Mouse (Mus musculus) lung, embryonic 16.5 days (tissue): ENCODE measurements around the gene Tepp. TPM values are rescaled to one million over a fixed set of nuclear protein-coding genes. Genes with fewer than 3 reads are reported as not detected.

ENCODE experiments used
- ATAC-seq: fragments of 200-750 bp; cut with Nextera tagmentation; 2 replicates; pipeline ENCODE4 v1.8.0; 2017; ENCODE audit warnings: low read depth, mild to moderate bottlenecking, moderate library complexity
- H3K27ac ChIP-seq: fragments of 300-500 bp; sonication (generic); 2 replicates; pipeline ENCODE4 v1.5.1; 2014; ENCODE audit warnings: mild to moderate bottlenecking, control low read depth, low read length
- H3K27me3 ChIP-seq: fragments of 300-500 bp; sonication (generic); 2 replicates; pipeline ENCODE4 v1.6.1; 2014; ENCODE audit warnings: low read depth, low read length, mixed read lengths; ENCODE audit not compliant: control insufficient read depth, insufficient read depth
- H3K36me3 ChIP-seq: fragments of 300-500 bp; sonication (generic); 2 replicates; pipeline ENCODE4 v1.6.1; 2014; ENCODE audit warnings: low read length; ENCODE audit not compliant: control insufficient read depth, insufficient read depth
- H3K4me1 ChIP-seq: fragments of 300-500 bp; sonication (generic); replicated peaks from 2 replicates; pipeline ENCODE4 v1.6.1; 2014; ENCODE audit warnings: low read length, mixed read lengths; ENCODE audit not compliant: control insufficient read depth, insufficient read depth
- H3K4me2 ChIP-seq: fragments of 300-500 bp; sonication (generic); 2 replicates; pipeline ENCODE4 v1.6.1; 2014; ENCODE audit warnings: low read depth, low read length, control low read depth
- H3K4me3 ChIP-seq: fragments of 300-500 bp; sonication (generic); 2 replicates; pipeline ENCODE4 v1.5.1; 2014; ENCODE audit warnings: mild to moderate bottlenecking, low read length, control low read depth
- H3K9ac ChIP-seq: fragments of 300-500 bp; sonication (generic); 2 replicates; pipeline ENCODE4 v1.6.1; 2014; ENCODE audit warnings: low read length, control low read depth
- H3K9me3 ChIP-seq: fragments of 300-500 bp; sonication (generic); 2 replicates; pipeline ENCODE4 v1.6.1; 2016; ENCODE audit warnings: low read length; ENCODE audit not compliant: control insufficient read depth
- WGBS: fragments of 180-500 bp; shearing (Covaris S2); extraction: QIAGEN DNeasy Blood & Tissue Kit; methylation state at CpG from one replicate; pipeline ENCODE4 v1.1.7; 2014; 5-methylcytosine and 5-hydroxymethylcytosine counted together
- polyA plus RNA-seq: library from polyadenylated mRNA; unstranded; fragments of >200 nt; fragmentation: Nextera tagmentation; extraction: Ambion mirVana; gene quantifications from 2 replicates; pipeline ENCODE4 v1.2.1, GENCODE M21; 2015

Gene Tepp
- polyA plus RNA-seq, 1 experiment from 2014 or later: 0.45 TPM

GRCm38 (mm10) chr8:95302410-95302809 is 8.0 kb upstream of the Tepp start:
- WGBS: 15% methylated on average over 5 of the region's 5 CpGs
- no peaks in the 10 kb centered on the region for H3K4me1 ChIP-seq
- no peak for ATAC-seq
- H3K36me3 ChIP-seq: no peaks in the 10 kb centered on the region
- no peak overlapping the region for H3K4me2 ChIP-seq
- no peaks in the 10 kb centered on the region for H3K27me3 ChIP-seq
- no peaks in the 10 kb centered on the region for H3K9me3 ChIP-seq
- no peak overlapping the region for H3K9ac ChIP-seq
- no peak overlapping the region for H3K27ac ChIP-seq
- H3K4me3 ChIP-seq: no peak overlapping the region

DNA sequence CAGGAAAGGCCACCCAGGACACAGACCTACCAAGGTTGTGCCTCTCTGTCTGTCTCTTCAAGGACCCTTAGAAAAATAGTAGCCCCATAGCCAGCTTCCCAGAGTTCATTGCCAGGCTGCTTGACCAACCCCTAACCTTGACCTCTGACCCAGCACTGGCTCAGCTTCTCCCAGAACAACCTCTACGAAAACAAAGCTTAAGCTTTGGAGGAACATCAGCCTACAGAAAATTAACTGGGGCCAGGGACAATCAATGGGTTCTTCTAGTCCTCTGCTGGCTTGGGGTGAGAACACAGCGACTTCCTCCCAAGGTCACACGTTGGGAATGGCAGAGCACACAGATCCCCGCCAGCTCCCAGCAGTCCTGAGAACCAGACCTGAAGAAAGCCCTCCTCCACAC is 4.8 kb upstream of the Tepp start:
- no peaks in the 10 kb centered on the region for H3K27me3 ChIP-seq
- H3K4me2 ChIP-seq: no peak overlapping the region
- no peaks in the 10 kb centered on the region for H3K4me1 ChIP-seq
- no peaks in the 10 kb centered on the region for H3K36me3 ChIP-seq
- H3K27ac ChIP-seq: no peak overlapping the region
- ATAC-seq: no peak
- no peak overlapping the region for H3K9ac ChIP-seq
- 53% methylated on average over 4 of the region's 4 CpGs for WGBS
- no peak overlapping the region for H3K4me3 ChIP-seq
- H3K9me3 ChIP-seq: no peaks in the 10 kb centered on the region

- ATAC-seq: no peak
- Histone ChIP-seq H3K9ac (no peak within 1 kb of the TSS), H3K4me1 (no peaks in the 10 kb centered on the region), H3K27ac (no peak within 1 kb of the TSS), H3K36me3 (no peaks in the 10 kb centered on the region), H3K4me2 (no peak within 1 kb of the TSS), H3K4me3 (no peak within 1 kb of the TSS), H3K9me3 (no peaks in the 10 kb centered on the region), H3K27me3 (no peaks in the 10 kb centered on the region)
- 44% methylated on average over 6 of the region's 6 CpGs for WGBS
Measured at GRCm38 (mm10) chr8:95306431-95306830, 3.9 kb upstream of the Tepp start, which contains the start of gene Cngb1. Cngb1 (minus strand) TSS chr8:95306585.

GRCm38 (mm10) chr8:95312836-95313235 is 2.5 kb downstream of the Tepp start:
- no peak overlapping the region for H3K9ac ChIP-seq
- no peaks in the 10 kb centered on the region for H3K27me3 ChIP-seq
- no peak overlapping the region for H3K4me2 ChIP-seq
- no peaks in the 10 kb centered on the region for H3K9me3 ChIP-seq
- H3K4me3 ChIP-seq: no peak overlapping the region
- H3K4me1 ChIP-seq: no peaks in the 10 kb centered on the region
- no peak overlapping the region for H3K27ac ChIP-seq
- 58% methylated on average over 18 of the region's 18 CpGs for WGBS
- no peaks in the 10 kb centered on the region for H3K36me3 ChIP-seq
- no peak for ATAC-seq

DNA sequence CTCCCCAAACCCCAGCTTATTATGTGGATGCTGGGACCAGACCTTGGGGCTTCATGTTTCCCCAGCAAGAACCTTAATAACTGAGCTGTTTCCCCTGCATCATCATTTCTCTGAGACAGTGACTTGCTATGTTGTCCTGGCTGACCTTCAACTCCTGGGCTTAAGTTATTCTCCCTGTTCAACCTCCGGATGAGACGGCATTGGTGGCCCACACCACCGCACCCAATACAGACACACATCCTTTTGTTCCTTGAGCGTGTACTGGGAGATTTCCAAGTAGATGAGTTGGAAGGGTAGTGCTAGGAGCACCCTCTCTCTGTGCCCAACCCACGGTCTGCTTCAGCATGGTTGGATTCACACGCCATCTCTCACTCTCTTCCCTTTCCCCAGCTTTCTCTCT is 3.5 kb downstream of the Tepp start:
- Histone ChIP-seq H3K36me3 (no peaks in the 10 kb centered on the region), H3K9me3 (no peaks in the 10 kb centered on the region), H3K27ac (no peak overlapping the region), H3K27me3 (no peaks in the 10 kb centered on the region), H3K4me1 (no peaks in the 10 kb centered on the region), H3K4me2 (no peak overlapping the region), H3K4me3 (no peak overlapping the region), H3K9ac (no peak overlapping the region)
- WGBS: 80% methylated on average over 6 of the region's 6 CpGs
- ATAC-seq: no peak

GRCm38 (mm10) chr8:95314707-95315106 is 4.3 kb downstream of the Tepp start:
- 72% methylated on average over 2 of the region's 2 CpGs for WGBS

DNA sequence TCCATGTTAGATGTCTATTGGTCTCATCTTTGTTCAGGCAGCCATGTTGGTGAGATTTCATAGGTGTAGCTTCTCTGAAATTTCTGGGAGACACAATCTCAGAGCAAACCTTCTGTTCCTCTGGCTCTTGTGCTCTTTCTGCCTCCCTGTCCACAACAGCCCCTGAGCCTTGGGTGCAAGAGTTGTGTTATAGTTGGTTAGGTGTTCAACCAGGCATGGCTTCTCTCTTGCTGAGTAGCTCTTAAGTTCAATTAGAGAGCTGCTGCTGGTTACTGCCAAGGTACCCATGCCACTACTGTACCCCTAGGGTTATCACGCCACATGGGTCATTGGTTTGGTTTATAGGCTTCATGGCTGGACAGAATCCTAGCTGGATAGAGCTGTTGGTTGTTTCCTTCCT is 5.0 kb downstream of the Tepp start:
- Histone ChIP-seq H3K4me3 (no peak overlapping the region), H3K27ac (no peak overlapping the region), H3K36me3 (no peaks in the 10 kb centered on the region), H3K4me1 (peaks cover 4% of the 10 kb centered on the region; the same call in 1 of the 2 replicates), H3K4me2 (no peak overlapping the region), H3K9ac (no peak overlapping the region), H3K27me3 (no peaks in the 10 kb centered on the region), H3K9me3 (no peaks in the 10 kb centered on the region)
- ATAC-seq: no peak
- 88% methylated on average over 1 of the region's 1 CpGs for WGBS

More at GRCm38 (mm10) chr8:95314707-95315106, 4.3 kb downstream of the Tepp start:
- no peak for ATAC-seq
- no peak overlapping the region for H3K9ac ChIP-seq
- H3K27ac ChIP-seq: no peak overlapping the region
- H3K27me3 ChIP-seq: no peaks in the 10 kb centered on the region
- H3K4me3 ChIP-seq: no peak overlapping the region
- no peaks in the 10 kb centered on the region; the same call in 1 of the 2 replicates for H3K4me1 ChIP-seq
- H3K4me2 ChIP-seq: no peak overlapping the region
- no peaks in the 10 kb centered on the region for H3K9me3 ChIP-seq
- H3K36me3 ChIP-seq: no peaks in the 10 kb centered on the region

DNA sequence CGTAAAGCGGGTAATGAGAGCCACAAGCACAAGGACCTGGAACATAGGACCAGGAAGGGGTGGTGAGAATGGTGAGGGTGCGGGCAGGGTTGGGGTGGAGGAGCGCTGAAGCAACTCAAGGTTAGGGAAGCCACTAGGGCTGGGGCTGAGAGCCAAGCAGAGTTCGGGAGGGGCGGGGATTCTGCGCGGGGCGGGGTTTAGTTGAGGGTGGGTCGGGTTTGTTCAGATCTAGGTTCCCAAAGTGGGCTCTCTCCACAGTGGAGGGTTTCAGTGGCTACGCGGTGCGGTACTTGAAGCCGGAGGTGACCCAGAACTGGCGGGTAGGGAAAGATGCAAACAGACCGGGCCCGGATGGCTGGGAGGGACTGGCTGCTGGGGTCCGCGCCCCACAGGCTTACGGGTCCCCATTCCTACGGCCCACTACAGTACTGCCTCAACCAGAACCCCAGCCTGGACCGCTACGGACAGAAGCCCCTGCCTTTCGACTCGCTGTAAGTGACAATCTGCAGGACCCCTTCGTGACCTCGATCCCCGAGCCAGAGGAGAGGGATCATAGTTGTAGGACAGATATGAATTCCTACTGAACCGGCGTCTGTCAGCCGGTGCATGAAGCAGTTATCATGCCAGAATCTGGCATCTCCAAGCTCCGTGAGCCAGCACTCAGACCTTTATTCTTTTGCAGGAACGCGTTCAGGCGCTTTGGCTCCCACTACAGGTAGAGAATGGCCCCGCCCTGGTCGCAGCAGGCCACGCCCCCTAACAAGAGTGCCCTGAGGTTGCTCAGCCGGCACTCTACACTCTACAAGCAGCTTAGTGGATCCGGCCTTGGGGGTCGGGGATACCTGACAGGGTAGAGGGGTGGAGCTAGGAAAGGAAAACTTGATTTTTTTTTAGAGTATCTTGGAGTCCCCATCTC is 10.1 kb downstream of the Tepp start:
- Histone ChIP-seq H3K36me3 (0 out of 2 replicates have a peak, but pooled peaks cover 7% of the 10 kb centered on the region), H3K9ac (peak overlapping the region; percentile 63), H3K4me2 (peak overlapping the region; percentile 90), H3K4me1 (peaks cover 11% of the 10 kb centered on the region), H3K9me3 (no peaks in the 10 kb centered on the region), H3K4me3 (peak overlapping the region; percentile 48), H3K27ac (peak overlapping the region; percentile 43; the same call in 1 of the 2 replicates), H3K27me3 (no peaks in the 10 kb centered on the region)
- 2% methylated on average over 40 of the region's 41 CpGs for WGBS
- peak; percentile 88 for ATAC-seq

- Histone ChIP-seq H3K4me1 (peaks cover 11% of the 10 kb centered on the region), H3K4me2 (no peak overlapping the region), H3K27ac (no peak overlapping the region), H3K9me3 (no peaks in the 10 kb centered on the region), H3K4me3 (no peak overlapping the region), H3K9ac (no peak overlapping the region), H3K36me3 (peaks cover 24% of the 10 kb centered on the region), H3K27me3 (no peaks in the 10 kb centered on the region)
- ATAC-seq: no peak
- 82% methylated on average over 3 of the region's 3 CpGs for WGBS
Measured at GRCm38 (mm10) chr8:95323201-95323600, 12.8 kb downstream of the Tepp start.
